Mouse (Mus musculus): ENCODE results near the gene Rhot1.
"Not testable (repeated sequence)": the region's sequence is repeated elsewhere in the genome, so short reads cannot be mapped to it uniquely, and the experiment has no call there.

Gene Rhot1

DNA sequence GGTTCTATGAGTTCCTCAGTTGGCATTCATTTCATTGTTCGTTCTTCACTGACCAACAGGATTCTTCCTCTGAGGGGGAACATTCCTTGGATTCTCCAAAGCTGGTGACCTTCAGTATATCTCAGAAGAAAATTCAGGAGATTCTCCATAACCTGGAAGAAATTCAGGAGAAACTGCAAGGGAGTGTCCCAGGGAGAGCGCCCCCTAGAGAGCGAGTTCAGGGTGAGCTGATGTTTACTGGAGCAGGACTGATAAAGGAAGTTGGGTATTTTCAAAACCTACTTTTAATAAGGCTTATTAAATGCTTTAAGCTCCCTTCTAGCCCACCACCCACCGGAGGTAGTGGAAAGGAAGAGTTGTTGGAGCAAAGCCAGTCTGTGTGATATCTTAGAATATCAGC, 15.0 kb upstream of the Rhot1 start:
- DNase-seq (ENCODE audit: low spot score in 2 of 2): no peak

DNA sequence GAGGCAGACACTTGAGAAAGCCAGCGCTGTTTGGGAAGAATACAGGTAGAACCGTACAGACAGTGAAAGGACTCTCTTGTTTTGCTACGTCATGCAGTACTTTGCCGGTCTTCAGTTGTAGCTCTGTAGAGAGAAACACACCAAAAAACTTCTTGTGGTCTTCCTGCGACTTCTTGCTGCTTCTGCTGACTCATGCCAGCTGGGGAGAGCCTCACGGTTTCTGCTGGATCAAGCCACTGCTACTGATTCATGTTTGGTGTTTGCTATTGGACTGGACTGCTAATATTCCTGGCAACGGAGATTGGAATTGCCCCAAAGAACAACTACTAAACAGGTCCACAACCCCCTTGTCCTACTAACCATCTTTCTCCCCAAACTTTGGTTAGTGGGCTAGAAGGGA, 12.5 kb upstream of the Rhot1 start:
- no peak for DNase-seq (ENCODE audit: low spot score in 2 of 2)

DNA sequence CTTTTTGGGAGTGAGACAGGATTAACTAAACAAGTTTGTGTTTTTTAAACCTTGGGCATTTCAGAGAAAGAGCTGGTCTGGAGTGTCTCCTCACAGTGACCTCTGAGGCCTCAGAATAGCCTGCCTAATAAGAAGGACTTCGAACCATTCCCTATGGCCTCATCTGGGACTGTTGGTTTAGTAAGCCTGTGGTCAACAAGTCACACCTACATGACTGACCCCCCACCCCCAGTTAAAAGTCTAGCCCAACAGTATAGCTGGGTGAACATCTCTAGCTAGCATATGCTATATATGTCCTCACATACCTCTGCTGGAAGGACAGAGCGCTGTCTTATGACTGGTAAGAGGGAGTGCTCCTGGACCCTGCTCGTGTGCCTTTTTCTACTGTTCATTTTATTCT, 9.5 kb upstream of the Rhot1 start:
- no peak for DNase-seq (ENCODE audit: low spot score in 2 of 2)

DNA sequence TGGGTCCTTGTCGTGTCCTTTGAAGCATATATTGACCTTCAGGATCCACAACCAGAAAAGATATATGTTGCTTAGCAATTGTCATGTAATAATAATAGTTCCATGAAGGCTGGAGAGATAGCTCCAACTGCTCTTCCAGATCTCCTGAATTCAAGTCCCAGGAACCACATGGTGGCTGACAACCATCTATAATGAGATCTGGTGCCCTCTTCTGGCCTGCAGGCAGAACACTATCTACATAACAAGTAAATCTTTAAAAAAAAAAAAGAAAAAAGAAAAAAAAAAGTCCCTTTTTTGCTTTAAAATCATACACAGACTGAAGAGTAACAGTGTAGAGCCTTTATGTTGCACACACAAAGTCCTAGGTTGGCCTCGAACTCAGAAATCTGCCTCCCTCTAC, 9.0 kb upstream of the Rhot1 start:
- DNase-seq (ENCODE audit: low spot score in 2 of 2): no peak

DNA sequence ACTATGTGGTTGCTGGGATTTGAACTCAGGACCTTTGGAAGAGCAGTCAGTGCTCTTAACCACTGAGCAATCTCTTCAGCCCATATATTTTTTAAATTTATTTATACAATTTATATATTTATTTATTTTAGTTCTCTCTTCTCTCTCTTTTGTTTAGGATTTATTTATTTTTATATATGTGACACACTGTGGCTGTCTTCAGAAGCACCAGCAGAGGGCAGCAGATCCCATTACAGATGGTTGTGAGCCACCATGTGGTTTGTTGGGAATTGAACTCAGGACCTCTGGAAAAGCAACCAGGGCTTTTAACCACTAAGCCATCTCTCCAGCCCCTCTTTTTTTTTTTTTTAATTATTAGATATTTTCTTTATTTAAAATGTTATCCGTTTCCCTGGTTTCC, 8.5 kb upstream of the Rhot1 start:
- no peak for DNase-seq (ENCODE audit: low spot score in 2 of 2)

DNA sequence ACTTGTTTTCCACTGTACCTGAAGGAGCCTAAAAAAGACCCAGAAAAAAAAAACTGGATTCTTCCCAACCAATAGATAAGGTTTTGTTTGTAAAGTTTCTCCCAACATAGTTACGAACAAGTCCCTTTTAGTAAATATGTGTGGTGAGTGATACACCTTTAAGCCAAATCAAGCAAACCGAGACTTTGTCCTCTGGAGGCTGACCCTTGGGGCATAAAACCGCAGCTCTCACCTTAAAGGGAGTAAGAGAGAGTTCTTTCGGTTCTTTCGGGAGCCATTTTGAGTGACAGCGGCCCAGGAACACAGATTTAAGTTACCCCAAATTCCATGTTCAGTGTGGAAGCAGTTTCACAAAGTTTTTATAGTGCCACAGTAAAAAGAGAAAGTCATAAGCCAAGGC, 6.5 kb upstream of the Rhot1 start:
- DNase-seq (ENCODE audit: low spot score in 2 of 2): no peak

DNA sequence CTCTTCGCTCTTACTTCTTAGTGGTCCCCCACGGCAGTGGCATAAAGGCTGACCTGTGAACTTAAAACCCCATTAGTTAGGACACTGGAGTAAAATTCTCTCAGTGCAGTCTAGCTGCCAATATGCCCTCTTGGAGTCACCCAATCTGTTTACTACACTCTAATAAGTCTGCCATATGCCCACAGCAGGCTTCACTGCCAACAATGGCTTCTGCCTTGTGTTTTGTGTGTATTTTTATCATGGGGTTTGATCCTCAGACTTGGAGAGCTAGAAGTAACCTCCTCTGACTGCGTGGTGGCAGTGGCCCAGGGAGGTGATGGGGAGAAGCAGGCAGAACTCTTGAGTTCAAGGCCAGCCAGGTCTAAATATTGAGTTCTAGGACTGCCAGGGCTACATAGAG, 4.8 kb upstream of the Rhot1 start:
- no peak for DNase-seq (ENCODE audit: low spot score in 2 of 2)

DNA sequence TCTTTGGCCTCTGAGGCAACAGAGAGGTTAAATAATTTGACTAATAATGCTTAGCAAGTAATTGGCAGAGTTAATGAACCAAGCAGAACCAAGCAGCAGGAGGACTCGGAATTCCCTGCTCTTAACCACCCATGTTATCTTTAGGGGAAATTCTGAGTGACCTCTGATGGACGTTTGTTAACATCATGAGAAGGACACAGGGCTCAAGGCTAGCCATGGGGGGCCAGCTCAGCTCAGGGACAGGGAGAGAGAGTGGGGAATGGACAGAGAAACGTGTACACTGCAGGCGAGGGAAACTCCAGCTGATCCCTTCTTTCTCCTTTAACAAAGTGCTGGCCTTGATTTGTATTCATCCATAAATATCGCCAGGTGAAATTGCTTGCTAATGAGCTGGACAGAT, 3.9 kb upstream of the Rhot1 start:
- no peak for DNase-seq (ENCODE audit: low spot score in 2 of 2)

DNA sequence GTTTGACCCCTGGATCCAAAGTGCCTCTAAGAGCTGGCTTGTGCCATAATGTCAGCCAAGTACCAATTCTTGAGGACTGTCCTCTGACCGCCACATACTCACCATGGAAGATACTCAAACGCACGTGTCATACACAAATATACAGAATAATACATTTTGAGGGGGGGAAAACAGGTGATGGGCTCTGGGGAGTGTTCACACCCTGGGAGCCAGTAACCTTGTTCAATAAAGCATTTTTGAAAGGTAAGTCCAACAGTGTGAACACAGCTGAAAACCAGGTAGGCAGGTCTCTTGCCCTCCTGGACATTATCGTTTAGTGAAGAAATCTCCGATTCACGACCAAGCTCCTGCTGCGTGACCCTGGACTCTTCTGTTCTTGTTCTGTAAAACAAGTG, 357 bp upstream of the Rhot1 start:
- no peak for DNase-seq (ENCODE audit: low spot score in 2 of 2)

DNA sequence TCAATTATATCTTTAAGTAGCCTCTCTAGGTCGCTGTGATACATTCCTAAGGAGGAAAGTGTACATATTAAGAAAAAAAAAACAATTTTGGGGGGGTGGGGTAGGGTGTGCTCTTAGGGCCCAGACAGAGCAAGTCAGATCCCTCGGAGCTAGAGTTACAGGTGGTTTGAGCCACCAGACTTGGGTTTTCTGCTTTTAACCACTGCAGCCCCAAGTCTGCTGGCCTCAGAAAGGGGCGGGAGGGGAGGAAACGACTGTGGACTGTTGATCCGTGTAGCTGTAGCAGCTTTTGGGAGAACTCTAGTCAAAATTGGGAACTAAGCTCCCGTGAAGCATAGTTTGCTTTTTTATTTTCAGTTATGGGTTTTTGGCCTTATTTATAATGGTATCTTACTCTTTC, 1.5 kb downstream of the Rhot1 start:
- no peak for DNase-seq (ENCODE audit: low spot score in 2 of 2)

DNA sequence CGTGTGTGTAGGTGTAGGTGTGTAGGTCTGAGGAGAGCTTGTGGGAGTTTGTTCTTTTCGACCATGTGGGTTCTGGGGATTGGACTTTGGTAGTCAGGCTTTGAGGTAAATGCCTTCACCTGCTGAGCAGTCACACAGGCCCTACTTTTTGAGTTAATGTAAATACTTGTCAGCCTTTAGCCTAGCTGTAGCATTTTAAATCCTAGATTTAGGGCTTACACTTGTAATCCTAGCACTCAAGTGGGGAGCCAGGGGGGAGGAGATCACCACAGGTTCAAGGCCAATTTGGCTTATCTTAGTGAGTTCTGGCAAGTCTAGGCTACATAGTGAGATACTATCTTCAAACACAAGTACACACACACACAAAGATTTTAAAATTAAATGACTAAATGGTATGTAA, 3.5 kb downstream of the Rhot1 start:
- DNase-seq (ENCODE audit: low spot score in 2 of 2): no peak

DNA sequence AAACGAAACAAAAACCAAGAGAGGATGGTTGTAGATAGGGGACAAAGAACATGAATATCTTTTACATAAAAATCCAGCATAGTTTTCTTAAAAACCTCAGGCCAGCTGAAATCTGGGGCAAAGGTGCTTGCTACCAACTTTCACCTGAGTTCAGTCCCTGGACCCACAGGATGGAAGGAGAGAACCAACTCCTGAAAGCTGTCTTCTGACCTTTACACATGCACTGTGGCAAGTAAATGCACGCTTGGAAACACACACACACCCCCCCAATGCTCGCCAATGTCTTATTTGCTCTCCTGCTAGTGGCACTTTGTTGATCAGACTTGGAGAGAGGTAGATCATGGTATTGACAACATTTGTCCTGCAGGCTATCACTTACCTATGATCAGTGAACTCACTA, 6.5 kb downstream of the Rhot1 start:
- DNase-seq (ENCODE audit: low spot score in 2 of 2): no peak

DNA sequence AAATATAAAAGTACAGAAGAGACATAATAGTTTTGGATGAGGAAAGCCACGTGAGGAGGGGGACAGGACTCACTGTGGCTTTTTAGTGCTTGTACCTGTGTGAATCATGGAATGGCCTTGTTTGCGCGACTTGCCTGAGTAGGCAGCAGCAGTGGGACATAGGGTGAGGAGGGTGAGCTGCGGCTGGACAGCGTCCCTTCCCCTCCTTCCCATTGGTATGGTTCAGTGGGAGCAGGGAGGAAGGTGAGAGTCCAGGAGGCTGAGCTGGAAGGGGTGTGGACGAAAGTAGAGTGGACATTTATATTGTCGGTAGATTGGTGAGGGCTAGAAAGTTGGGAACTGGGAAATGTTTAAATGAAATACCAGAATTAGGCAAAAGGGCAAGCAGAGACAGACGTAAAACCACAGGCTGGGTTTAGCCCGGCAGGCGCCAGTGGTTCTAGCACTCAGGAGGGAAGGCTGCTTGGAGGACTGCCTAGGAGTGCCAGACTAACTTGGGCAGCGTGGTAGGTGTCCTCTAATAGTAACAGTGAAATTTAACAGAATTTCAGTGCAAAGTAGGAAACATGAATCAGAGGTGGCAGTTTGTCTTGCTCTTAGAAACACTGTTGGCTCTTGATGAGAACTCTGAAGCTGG, 10.0 kb downstream of the Rhot1 start:
- peak; percentile 8 for DNase-seq (ENCODE audit: low spot score in 2 of 2)

DNA sequence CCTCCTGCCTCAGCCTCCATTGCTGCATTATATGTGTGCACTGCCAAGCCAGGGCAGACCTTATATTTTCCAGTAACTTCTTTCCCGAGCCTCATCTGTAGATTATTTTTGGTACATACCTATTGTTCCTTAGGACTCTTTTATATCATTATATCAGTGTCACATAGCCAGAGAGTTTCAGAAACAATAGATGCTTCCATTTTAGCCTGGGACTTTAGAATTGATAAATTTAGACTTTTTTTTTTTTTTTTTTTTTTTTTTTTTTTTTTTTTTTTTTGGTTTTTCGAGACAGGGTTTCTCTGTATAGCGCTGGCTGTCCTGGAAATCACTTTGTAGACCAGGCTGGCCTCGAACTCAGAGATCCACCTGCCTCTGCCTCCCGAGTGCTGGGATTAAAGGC, 21.2 kb downstream of the Rhot1 start:
- not testable (repeated sequence) for DNase-seq (ENCODE audit: low spot score in 2 of 2)

DNA sequence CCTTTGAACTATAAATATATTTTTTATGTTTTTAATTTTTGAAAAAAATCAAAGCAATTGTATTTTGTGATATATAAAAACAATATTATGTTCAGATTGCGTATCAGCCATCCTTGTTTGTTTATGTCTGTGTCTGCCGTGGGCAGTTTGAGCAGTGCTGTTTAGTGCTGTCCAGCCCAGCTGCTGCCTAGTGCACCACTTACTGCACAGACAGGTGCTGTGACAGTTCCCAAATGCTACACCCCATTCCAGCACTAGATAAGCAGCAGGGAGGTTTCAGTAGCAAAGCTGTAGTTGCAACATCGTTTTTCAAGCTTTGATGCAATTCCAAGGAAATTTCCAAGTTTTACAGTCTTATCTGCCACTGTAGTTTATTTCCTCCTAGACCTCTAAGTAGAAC, 28.5 kb downstream of the Rhot1 start:
- DNase-seq (ENCODE audit: low spot score in 2 of 2): no peak

DNA sequence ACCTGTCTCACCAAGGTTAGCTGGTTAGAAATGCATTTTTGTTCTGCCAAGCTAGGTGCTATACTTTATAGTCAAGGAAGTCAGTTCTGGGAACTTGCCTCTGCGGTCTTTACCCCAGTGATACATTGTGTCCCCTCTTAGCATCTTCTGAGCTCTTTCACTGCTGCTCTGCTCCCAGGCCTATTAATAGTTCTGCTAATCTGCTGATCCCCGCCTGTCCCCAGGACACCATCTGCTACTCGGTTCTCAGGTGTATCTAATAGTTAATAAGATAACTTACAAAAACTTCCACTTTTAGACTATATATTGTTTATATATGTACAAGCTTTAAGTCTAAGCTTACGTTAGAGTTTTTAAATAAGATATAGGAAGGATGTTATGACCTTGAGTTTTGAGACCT, 29.5 kb downstream of the Rhot1 start:
- DNase-seq (ENCODE audit: low spot score in 2 of 2): no peak

DNA sequence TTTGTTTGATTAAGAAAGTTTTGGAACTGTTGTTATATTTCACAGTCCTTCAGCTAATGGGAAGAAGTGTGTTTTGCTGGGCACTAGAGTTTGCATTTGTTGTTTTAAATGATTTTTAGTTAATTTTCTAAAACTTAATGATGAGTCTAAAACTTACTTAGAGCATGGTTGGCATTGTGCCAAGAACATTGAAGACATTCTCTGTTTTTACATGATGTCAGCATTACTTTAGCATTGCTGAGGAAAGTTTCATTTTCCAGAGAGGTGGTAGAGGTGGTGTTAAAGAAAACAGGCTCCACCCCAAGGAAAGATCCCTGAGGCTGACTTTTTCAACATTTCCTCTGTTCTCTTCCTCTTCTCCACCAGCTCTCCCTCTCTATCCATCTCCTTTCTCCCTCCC, 38.2 kb downstream of the Rhot1 start:
- DNase-seq (ENCODE audit: low spot score in 2 of 2): no peak

DNA sequence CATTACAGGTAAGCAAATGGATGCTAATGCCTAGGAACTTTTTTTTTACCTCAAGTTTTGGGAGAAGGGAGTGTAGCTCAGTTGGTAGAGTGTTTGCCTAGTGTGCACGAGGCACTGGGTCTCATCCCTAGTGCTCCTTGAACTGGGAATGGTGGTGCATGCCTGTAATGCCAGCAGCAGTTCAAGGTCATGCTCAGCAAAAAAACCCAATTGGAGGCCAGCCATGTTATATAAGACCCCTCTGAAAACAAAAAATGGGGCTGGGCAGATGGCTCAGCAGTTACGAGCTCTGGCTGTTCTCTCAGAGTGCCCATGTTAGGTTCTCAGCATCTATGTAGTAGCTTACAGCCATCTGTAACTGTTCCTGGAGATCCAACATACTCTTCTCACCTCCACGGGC, 39.7 kb downstream of the Rhot1 start:
- DNase-seq (ENCODE audit: low spot score in 2 of 2): no peak

DNA sequence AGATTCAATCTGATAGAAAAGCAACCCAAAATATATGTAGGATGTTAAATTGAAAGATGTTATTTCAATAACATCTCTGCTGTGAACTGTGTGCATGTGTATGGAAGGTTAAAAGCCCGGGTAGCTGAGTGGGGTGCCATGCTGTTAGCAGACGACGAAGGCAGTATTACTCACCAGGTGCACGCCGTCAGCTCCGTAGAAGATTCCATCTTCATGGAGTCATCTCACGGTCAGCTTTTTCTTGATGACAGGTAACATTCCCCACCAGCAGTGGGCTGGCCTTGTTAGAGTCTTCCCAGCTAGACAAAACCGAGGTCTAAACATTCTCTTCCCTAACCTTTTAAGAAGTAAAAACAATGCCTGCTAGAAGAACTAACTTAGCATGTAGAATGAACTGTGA, 55.3 kb downstream of the Rhot1 start:
- no peak for DNase-seq (ENCODE audit: low spot score in 2 of 2)

DNA sequence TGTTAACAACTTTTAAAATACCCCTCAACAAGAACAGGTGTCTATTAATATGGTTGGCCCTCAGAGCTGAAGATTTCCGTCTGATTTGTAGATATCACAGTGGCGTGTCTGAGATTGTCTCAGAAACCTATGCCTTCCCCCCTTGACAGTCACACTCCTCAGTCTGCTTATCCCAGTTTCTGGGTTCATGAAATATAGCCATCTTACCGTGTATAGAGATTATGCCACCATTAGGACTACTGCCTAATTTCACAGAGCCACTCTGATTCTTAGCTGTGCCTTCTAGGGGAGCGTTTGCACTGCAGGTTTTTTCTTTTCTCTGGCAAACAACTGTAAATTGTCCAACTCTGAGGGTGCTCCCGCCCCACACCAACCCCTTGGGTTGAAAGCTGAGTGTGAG, 62.3 kb downstream of the Rhot1 start:
- no peak for DNase-seq (ENCODE audit: low spot score in 2 of 2)

DNA sequence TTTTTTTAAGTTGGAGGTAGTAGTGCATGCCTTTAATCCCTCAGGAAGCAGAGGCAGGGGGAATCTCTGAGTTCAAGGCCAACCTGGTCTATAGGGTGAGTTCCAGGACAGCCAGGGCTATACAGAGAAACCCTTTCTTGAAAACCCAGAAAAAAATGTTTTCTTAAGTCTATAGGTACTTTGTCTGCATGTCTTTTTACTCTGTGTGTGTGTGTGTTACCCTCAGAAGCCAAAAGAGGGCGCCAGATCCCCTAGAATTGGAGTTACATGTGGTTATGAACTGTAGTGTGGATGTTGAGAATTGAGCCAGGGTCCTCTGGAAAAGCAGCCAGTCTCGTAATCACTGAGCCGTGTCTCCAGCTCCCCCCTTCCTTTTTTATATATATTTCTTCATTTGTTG, 66.2 kb downstream of the Rhot1 start:
- DNase-seq (ENCODE audit: low spot score in 2 of 2): no peak

DNA sequence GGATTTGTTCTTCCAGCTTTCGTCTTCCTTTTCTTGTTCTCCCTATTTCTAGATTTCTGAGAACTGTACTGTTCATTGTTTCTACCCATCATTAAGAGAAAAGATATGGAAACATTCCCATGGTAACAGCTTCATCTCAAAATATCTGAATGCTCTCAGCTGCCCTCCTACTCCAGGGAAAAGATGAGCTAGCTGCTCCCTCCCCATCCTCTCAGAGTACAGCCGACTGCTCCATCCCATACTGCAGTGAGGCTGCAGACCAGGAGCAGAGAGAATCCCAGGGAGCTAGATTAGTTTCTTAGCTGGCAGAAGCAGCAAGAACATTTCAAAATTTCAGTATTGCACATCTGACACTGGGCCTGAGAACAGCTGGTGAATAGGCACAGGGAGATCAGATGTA, 69.2 kb downstream of the Rhot1 start:
- DNase-seq (ENCODE audit: low spot score in 2 of 2): peak in 1 of 2 experiments; percentile 12

DNA sequence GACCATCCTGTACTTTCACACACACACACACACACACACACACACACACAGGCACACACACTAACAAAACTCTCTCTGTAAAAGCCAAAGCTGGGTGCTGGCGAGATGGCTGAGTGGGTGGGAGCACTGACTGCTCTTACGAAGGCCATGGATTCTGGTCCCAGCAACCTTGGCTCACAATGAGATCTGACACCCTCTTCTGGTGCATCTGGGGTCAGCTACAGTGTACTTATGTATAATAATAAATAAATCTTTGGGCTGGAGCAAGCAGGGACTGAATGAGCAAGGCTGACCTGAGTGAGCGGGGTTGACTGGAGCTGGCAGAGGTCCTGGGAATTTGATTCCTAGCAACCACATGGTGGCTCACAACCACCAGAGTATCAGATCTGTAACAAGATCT, 75.0 kb downstream of the Rhot1 start:
- DNase-seq (ENCODE audit: low spot score in 2 of 2): no peak

DNA sequence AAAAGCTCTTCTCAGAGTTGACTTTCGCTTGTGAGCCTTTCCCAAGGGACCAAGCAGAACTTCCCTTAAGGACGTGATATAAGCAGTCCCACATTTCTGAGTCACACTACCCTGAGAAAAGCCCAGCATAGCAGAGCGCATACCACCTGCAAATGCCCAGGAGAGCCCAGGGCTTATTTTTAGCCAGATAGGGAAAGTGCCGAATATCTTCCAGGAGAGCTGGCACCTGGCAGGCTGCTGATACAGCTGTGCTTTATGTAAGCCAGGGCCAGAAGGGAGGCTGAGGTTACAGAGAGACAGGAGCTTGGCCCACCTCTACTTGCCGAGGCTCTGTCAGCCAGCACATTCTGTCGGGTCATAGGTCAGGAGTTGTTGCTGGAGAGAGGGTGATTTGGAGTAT, 75.8 kb downstream of the Rhot1 start:
- no peak for DNase-seq (ENCODE audit: low spot score in 2 of 2)

DNA sequence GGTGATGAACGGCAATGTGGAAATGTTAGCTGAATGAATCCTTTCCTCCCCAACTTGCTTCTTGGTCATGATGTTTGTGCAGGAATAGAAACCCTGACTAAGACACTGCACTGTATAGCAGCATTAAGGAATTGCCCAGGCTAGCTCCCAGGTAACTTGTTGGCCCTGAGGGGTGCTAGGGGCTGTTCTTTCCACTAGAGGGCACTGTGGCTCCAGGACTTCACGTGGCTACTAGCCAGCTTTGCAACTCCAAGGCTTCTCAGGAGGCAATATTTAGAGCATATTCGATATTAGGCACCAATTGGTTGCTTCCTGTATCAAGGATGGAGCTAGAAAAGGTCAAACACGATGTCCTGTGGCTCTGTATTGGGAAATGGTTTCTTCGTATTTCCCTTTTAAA, 78.3 kb downstream of the Rhot1 start:
- peak; percentile 77 to 81 for DNase-seq (ENCODE audit: low spot score in 2 of 2)

Data from frontal cortex, postnatal 36 days (tissue).